ENCODE assay signal across 13 mouse cellular contexts in the genomic region with DNA sequence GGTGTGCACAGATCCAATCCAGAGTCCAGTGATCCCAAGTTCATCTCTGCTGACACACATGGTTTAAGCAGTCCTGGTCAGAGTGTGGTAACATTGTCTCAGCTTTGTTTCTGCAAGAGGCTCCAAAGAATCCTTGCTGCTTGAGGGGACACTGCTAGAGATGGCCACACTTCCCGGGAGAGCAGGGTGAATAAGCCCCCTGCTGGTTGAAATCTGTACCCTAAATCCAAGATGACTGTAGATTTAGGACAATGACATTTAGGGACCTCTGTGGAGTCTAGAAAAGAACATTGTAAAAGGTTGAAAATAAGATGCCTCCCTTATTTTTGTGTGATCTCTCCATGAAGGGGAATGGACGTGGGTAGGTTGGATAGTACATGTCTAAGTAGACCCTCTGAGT. TPM values are rescaled to one million over a fixed set of nuclear protein-coding genes. Genes with fewer than 3 reads are reported as not detected.
DNase-seq lines count a peak whose midpoint lies in the region; ATAC-seq lines count a peak whose summit lies in the region.
"Had no signal": no experiment of that assay in that cellular context is flagged by ENCODE, and none has a peak within 500 bp of the region (broad histone marks: within the 10 kb centered on the region; RNA-seq: fewer than 3 reads in every experiment).

No protein-coding gene starts in this region.

- no peaks in the 10 kb centered on the region for H3K27me3 ChIP-seq in hindbrain, embryonic 11.5 days (ENCODE audit: control insufficient read depth, insufficient read depth, low read length)
- no peaks in the 10 kb centered on the region for H3K27me3 ChIP-seq in hindbrain, embryonic 13.5 days

- H3K9me3 ChIP-seq in hindbrain, embryonic 11.5 days (ENCODE audit: control insufficient read depth, low read length): no peaks in the 10 kb centered on the region
- H3K9me3 ChIP-seq in hindbrain, embryonic 13.5 days: no peaks in the 10 kb centered on the region
- H3K9me3 ChIP-seq: limb, embryonic 10.5 days had no signal

- 58% methylated on average over 2 of the region's 2 CpGs for WGBS in hindbrain, embryonic 11.5 days
- 64% methylated on average over 2 of the region's 2 CpGs for WGBS in hindbrain, embryonic 13.5 days

- H3K4me2 ChIP-seq in hindbrain, embryonic 11.5 days (replicated peaks; ENCODE audit: low read depth, low read length): no peak overlapping the region
- H3K4me2 ChIP-seq in hindbrain, embryonic 13.5 days: no peak overlapping the region

- peak; percentile 19 for DNase-seq in hindbrain, embryonic 11.5 days (ENCODE audit: low spot score)
- DNase-seq in lung, postnatal 10 days: peak; percentile 12
- DNase-seq in lung, postnatal 4 days: no peak
- DNase-seq in R1 (ENCODE audit: low read depth, low spot score): peak; percentile 34
- DNase-seq in retina, postnatal 1 day: peak; percentile 15
- no peak for DNase-seq in frontal cortex, postnatal 10 days (ENCODE audit: low spot score in 2 of 2)
- DNase-seq in frontal cortex, adult 2 months (ENCODE audit: extremely low spot score in 1 of 2, low spot score in 1 of 2): no peak
- DNase-seq: gastrocnemius, postnatal 36 days; heart, postnatal 36 days had no signal

- H3K9ac ChIP-seq in hindbrain, embryonic 11.5 days (ENCODE audit: low read depth, low read length): no peak overlapping the region
- no peak overlapping the region for H3K9ac ChIP-seq in hindbrain, embryonic 13.5 days

- H3K36me3 ChIP-seq in hindbrain, embryonic 11.5 days (ENCODE audit: control insufficient read depth, insufficient read depth, low read length): no peaks in the 10 kb centered on the region
- no peaks in the 10 kb centered on the region for H3K36me3 ChIP-seq in hindbrain, embryonic 13.5 days
- H3K36me3 ChIP-seq: limb, embryonic 10.5 days had no signal

- no peak overlapping the region for H3K27ac ChIP-seq in hindbrain, embryonic 11.5 days (ENCODE audit: low read depth, low read length)
- H3K27ac ChIP-seq in hindbrain, embryonic 13.5 days: no peak overlapping the region
- H3K27ac ChIP-seq: limb, embryonic 10.5 days; macrophage had no signal

- no peak overlapping the region for H3K4me3 ChIP-seq in hindbrain, embryonic 11.5 days (ENCODE audit: low read depth, low read length)
- H3K4me3 ChIP-seq in hindbrain, embryonic 13.5 days: no peak overlapping the region
- H3K4me3 ChIP-seq: limb, embryonic 10.5 days had no signal

- ATAC-seq in hindbrain, embryonic 11.5 days (ENCODE audit: low FRiP score): no peak
- ATAC-seq in hindbrain, embryonic 13.5 days (ENCODE audit: low FRiP score): no peak
- ATAC-seq: intestine, embryonic 16.5 days had no signal

- H3K4me1 ChIP-seq in hindbrain, embryonic 11.5 days (replicated peaks; ENCODE audit: control insufficient read depth, insufficient read depth, low read length): no peaks in the 10 kb centered on the region
- no peaks in the 10 kb centered on the region for H3K4me1 ChIP-seq in hindbrain, embryonic 13.5 days (replicated peaks)

RNA-seq across cellular contexts. Expression of a gene that starts 56.6 kb away (rescaled TPM):
- 20.1 TPM in 2 replicates for polyA plus RNA-seq in hindbrain, embryonic 11.5 days (2014; fragmentation: Nextera tagmentation; extraction: Ambion mirVana)
- 20.5 and 21.6 TPM in 2 replicates for polyA plus RNA-seq in hindbrain, embryonic 13.5 days (2015; fragmentation: Nextera tagmentation; extraction: Ambion mirVana)
- 16.8 and 19.4 TPM in 2 replicates for polyA plus RNA-seq in frontal cortex, adult 2 months (2012; rRNA removed)

Comparison
In these comparisons a context has a peak if more than half of its experiments do, and no peak if none do; other contexts are left out.
1. DNase-seq: peak in hindbrain, embryonic 11.5 days (single experiment), lung, postnatal 10 days (single experiment), R1 (single experiment) and retina, postnatal 1 day (single experiment); none in lung, postnatal 4 days (0 of 2), frontal cortex, postnatal 10 days (0 of 2) and frontal cortex, adult 2 months (0 of 2).